Mouse (Mus musculus): Measurements from ENCODE around the gene Ugt1a6b. TPM values are rescaled to one million over a fixed set of nuclear protein-coding genes. Genes with fewer than 3 reads are reported as not detected.

The Ugt1a6b gene
- total RNA-seq, 1 experiment from 2014 or later = not detected

DNA sequence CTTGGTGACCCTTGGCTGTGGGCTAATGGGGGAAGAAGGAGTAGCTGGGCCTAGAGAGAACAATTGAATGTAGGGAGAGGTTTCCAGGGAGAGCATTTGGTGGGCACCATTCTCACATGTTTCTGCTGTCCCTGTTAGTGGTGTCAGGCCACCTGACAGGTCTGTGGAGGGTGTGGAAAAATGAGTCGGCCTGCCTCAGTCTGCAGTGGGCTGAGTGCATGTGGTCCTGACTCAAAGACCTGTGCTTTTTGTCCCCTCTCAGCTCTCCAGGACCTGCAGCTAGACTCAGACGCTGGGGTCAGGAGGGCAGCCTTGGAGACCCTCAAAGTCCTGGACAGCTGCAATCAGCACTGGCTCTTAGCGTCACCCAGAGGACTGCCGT is 156.6 kb downstream of the Ugt1a6b start:
- ATAC-seq (replicated peaks in 1 of 2; ENCODE audit: insufficient read depth in 1 of 2, low FRiP score in 2 of 2, low TSS enrichment in 1 of 2, low read depth in 1 of 2, poor library complexity in 2 of 2, severe bottlenecking in 2 of 2) = no peak

DNA sequence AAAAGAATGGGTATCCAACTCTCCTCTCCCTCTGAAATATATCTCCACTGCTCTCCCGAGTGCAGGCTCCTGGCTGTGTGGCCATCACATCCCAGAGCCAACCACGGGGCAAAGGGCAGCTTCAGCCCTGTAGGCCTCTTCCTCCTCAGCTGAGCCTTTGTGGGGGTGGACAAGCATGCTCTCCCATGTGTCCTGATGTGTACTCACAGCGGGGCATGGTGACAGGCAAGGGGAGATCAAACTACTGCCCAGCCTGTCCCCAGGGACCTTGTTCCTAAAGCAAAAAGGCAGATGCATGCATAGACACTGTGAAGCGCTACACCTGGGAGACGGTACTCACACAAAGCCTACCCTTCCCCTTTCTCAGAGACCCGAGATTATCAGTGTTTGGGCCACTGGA is 157.1 kb downstream of the Ugt1a6b start:
- ATAC-seq (replicated peaks in 1 of 2; ENCODE audit: insufficient read depth in 1 of 2, low FRiP score in 2 of 2, low TSS enrichment in 1 of 2, low read depth in 1 of 2, poor library complexity in 2 of 2, severe bottlenecking in 2 of 2) = no peak; a peak in 1 of 4 replicates

DNA sequence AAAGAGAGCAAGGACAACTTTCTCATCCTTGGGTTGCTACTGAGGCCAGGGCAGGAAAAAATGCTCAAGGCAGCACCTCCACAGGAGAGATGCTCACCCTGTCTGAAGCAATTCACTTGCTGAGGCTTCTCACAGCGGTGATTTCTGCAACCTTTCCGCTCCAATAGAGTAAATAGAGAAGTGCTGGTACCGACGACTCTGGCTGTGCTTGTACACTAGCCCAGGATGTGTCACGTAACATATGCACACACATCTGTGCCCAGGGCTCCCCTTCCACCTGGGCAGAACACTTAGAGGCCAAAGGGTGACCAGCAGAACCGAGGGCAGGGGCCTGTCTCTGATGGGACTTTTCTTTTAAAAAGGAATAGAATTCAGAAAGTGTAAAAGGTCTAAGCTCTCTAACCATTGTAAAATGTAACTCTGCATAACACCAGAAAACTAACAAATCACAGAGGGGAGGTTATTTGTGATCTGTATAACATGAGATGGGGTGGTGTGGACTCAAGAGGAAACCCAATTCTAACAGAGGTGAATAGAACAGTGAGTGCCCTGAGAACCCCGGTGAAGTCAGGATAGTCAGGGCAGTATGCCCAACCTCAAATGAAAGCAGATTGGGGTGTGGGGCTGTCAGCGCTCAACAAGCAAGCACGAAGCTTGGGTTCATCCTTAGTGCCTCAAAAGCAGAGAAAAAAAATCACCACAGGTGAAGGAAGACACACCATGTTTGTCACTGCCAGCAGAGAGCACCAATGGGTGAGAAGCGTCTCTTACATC is 157.7 kb downstream of the Ugt1a6b start:
- peak; percentile 6 to 15; a peak in 3 of 4 replicates for ATAC-seq (replicated peaks in 1 of 2; ENCODE audit: insufficient read depth in 1 of 2, low FRiP score in 2 of 2, low TSS enrichment in 1 of 2, low read depth in 1 of 2, poor library complexity in 2 of 2, severe bottlenecking in 2 of 2)

DNA sequence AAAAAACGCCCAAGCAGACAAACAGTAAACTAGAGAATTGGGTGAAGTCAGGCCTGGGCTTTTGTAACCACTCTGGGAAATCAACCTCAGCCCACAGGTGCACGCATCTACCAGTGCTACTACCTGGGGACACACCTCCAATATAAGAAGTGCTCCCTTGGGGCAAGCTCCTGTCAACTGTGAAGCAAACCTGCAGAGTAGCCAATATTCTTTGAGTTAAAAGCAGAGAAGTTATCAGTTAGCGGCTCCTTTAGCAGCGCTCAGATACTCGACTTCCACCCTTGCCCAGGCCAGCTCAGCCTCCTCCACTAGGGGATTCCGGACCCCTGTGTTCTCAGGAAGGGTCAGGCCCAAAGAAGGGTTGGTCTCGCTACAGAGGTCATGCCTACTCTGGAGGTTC is 158.7 kb downstream of the Ugt1a6b start:
- no peak for ATAC-seq (replicated peaks in 1 of 2; ENCODE audit: insufficient read depth in 1 of 2, low FRiP score in 2 of 2, low TSS enrichment in 1 of 2, low read depth in 1 of 2, poor library complexity in 2 of 2, severe bottlenecking in 2 of 2)

DNA sequence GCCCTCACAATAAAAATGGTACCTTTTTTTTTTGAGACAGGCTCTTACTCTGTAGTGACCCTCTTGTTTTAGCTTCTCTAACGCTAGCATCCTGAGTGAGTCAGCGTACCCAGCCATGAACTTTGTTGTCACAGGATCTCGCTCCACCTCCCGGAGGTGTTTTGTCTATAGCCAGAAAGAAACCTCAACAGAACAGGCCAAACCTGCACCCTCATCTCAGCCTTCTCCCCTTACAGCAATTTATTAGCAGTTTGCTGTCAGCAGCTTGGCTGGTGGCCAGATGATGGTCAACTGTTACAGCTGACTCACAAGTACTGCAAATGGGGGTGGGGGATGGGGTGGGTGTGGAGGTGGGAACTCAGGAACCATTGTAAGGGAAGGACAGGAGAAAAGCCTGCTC is 159.2 kb downstream of the Ugt1a6b start:
- peak; percentile 20 to 23 for ATAC-seq (replicated peaks in 1 of 2; ENCODE audit: insufficient read depth in 1 of 2, low FRiP score in 2 of 2, low TSS enrichment in 1 of 2, low read depth in 1 of 2, poor library complexity in 2 of 2, severe bottlenecking in 2 of 2)

DNA sequence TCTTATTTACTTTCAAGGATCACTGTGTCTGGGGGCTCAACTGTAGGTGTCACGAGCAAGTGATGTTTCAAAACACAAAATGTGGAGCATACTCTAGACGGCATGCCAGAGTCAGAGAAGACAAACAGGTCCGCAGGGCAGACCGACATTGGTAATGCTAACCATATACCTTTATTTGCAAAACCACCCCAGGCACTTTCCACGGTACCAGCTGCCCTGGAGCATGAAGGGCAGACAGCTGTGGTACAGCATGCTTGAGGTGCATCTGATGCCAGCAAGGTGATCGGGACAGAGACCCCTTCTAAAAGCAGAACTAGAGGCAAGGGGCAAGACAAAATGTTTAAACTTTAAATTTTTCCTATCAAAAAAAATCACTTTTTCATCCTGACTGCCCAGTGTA is 159.9 kb downstream of the Ugt1a6b start:
- ATAC-seq (replicated peaks in 1 of 2; ENCODE audit: insufficient read depth in 1 of 2, low FRiP score in 2 of 2, low TSS enrichment in 1 of 2, low read depth in 1 of 2, poor library complexity in 2 of 2, severe bottlenecking in 2 of 2) = no peak

DNA sequence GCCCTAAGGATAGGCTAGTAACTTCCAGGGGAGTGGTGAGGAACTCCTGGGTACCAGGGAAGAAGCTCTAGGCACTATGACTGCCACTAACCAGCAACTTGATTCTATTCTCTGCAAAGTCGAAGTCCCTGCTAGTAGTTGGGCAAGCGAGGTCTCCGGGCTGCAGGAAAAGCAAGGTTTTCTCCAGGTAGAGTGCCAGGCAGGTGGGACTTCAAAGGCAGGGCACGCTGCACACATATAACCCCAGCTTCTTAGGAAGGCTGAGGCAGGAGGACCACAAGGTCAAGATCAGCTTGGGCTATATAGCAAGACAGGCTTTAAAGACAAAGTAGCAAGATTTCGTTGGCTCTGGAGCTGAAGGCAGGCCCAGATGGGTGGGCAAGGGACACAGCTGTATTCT is 160.7 kb downstream of the Ugt1a6b start:
- no peak for ATAC-seq (replicated peaks in 1 of 2; ENCODE audit: insufficient read depth in 1 of 2, low FRiP score in 2 of 2, low TSS enrichment in 1 of 2, low read depth in 1 of 2, poor library complexity in 2 of 2, severe bottlenecking in 2 of 2)

DNA sequence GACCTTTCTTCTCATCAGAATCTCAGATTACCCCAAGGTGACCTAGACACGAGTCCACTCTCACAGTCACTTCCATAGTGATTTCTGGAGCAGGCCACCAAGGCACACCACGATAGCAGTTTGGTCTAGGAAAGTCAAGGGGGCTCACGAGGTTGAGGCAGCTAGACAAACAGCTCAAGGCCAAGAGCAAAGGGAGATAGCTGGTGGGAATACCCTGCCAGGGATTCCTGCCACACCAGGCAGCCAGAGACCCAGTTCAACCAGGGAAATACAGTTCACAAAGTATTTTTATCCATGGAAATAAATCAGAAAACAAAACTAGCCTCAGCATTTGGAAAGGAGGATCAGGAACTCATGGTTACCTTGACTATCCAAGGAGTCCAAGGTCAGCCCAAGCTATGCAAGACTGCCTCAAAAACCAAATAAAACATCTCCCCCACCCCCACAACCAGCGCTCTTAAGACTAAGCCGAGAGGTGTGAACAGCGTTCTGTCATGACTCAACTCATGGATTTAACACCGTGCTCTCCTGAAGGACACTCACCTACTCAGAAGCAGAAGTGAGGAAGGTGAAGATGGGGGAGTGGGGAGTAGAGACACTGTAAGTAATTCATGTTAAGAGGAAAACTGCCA is 161.3 kb downstream of the Ugt1a6b start:
- no peak for ATAC-seq (replicated peaks in 1 of 2; ENCODE audit: insufficient read depth in 1 of 2, low FRiP score in 2 of 2, low TSS enrichment in 1 of 2, low read depth in 1 of 2, poor library complexity in 2 of 2, severe bottlenecking in 2 of 2)

DNA sequence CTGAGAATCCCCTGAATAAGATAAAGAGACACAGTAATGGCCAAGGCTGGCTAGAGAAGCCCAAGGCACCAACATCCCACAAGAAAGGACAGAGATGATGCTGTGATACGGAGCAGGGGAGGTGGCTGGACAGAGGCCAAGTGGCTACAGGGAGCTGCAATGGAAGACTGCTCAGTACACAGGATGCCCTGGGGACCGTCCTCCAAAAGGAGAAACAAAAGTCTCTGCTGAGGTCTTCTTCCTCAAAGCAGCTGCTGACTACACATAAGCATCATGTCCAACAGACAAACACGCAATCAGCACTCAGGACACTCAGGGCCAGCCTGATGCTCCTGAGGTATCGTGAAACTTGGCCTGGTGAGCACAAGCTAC is 161.8 kb downstream of the Ugt1a6b start:
- no peak for ATAC-seq (replicated peaks in 1 of 2; ENCODE audit: insufficient read depth in 1 of 2, low FRiP score in 2 of 2, low TSS enrichment in 1 of 2, low read depth in 1 of 2, poor library complexity in 2 of 2, severe bottlenecking in 2 of 2)

DNA sequence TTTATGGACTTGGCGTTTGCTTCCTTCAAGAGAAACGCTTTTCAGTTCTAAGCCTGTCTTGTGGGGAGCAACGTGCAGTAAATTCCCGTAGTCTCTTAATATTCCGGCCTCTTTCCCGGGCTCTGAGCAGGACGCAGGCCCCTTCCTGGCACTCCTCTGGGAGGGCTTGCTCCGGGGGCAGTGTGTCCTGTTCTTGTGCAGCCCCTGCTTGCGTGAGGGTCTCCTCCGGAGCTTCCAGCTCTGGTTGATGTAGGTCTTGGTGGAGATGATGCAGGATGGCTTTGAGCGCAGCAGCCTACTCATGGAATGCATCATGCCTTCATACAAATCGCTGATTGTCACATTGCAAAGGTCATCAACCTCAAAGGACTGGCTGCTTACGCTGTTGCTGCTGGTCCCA is 163.1 kb downstream of the Ugt1a6b start:
- no peak for ATAC-seq (replicated peaks in 1 of 2; ENCODE audit: insufficient read depth in 1 of 2, low FRiP score in 2 of 2, low TSS enrichment in 1 of 2, low read depth in 1 of 2, poor library complexity in 2 of 2, severe bottlenecking in 2 of 2)

DNA sequence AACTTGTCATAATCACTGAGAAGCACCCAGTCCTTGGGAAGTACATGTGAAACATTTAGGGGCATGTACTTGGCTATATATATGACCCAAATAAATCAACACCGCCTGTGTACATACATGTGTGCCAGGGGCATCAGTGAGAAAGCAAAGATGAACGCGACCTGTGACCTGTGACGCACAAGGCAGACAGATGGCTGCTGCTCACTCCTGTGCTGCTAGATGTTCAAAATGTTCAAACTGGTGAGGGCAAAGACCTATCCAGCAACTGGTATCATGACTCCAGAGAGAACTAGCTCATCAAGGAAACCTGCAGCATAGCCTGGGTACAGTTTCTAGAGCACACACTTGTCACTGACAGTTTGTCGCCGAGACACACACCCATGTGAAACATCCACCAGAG is 164.4 kb downstream of the Ugt1a6b start:
- no peak for ATAC-seq (replicated peaks in 1 of 2; ENCODE audit: insufficient read depth in 1 of 2, low FRiP score in 2 of 2, low TSS enrichment in 1 of 2, low read depth in 1 of 2, poor library complexity in 2 of 2, severe bottlenecking in 2 of 2)

DNA sequence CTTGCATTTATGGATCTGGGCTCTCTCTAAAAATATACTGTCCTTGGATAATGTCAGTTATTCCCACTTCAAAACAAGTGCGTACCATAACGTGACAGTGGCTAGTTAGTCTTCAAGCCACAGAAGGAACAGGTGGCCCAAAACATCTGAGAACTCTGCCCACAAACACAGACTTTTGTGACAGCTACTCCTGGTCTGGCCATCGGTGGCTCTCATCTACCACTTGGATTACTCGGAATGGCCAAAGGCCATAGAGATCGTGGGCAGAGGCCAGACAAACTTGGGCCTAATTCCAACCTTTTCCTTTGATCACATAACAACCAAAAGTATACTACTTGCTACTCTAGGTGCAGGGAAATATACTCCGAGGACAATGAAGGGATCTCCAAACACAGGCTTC is 165.0 kb downstream of the Ugt1a6b start:
- ATAC-seq (replicated peaks in 1 of 2; ENCODE audit: insufficient read depth in 1 of 2, low FRiP score in 2 of 2, low TSS enrichment in 1 of 2, low read depth in 1 of 2, poor library complexity in 2 of 2, severe bottlenecking in 2 of 2) = no peak

Other genes starting within 250 kb of the Ugt1a6b start
- 38.8 and 43.0 TPM in 2 replicates for gene Dgkd, start 250.0 kb upstream of the Ugt1a6b start, total RNA-seq (2017)
- 24.8 and 31.1 TPM in 2 replicates for gene Usp40, start 94.7 kb upstream of the Ugt1a6b start, total RNA-seq (2017)
- not detected in 2 replicates for gene Ugt1a10, start 47.9 kb upstream of the Ugt1a6b start, total RNA-seq (2017)
- gene Ugt1a9, start 32.5 kb upstream of the Ugt1a6b start, total RNA-seq (2017) = not detected in 2 replicates
- gene Ugt1a8, start 15.4 kb upstream of the Ugt1a6b start, total RNA-seq (2017) = not detected in 2 replicates
- gene Ugt1a7c, start 8.2 kb upstream of the Ugt1a6b start, total RNA-seq (2017) = 42.9 and 52.3 TPM in 2 replicates
- 1.4 and 5.3 TPM in 2 replicates for gene Ugt1a6a, start 31.6 kb downstream of the Ugt1a6b start, total RNA-seq (2017)
- 0.25 and 0.65 TPM in 2 replicates for gene Ugt1a5, start 62.8 kb downstream of the Ugt1a6b start, total RNA-seq (2017)
- gene Ugt1a2, start 97.3 kb downstream of the Ugt1a6b start, total RNA-seq (2017) = 0.25 TPM in 1 of 2 replicates, not detected in the other
- gene Dnajb3, start 102.5 kb downstream of the Ugt1a6b start, total RNA-seq (2017) = 0.25 TPM in 1 of 2 replicates, not detected in the other
- gene Ugt1a1, start 108.7 kb downstream of the Ugt1a6b start, total RNA-seq (2017) = not detected in 2 replicates
- gene Mroh2a, start 123.7 kb downstream of the Ugt1a6b start, total RNA-seq (2017) = 0.05 and 0.44 TPM in 2 replicates
- gene Hjurp, start 174.4 kb downstream of the Ugt1a6b start, total RNA-seq (2017) = 206 and 220 TPM in 2 replicates
- not detected in 2 replicates for gene Trpm8, start 174.4 kb downstream of the Ugt1a6b start, total RNA-seq (2017)